Mouse (Mus musculus) cerebellum, adult 8-10 months (tissue): ENCODE measurements around the gene Ptrh2.
A peak's percentile ranks its signal among the peaks of the same experiment; 100 is the strongest.

ENCODE experiments used
- DNase-seq: peaks from one replicate; pipeline ENCODE4 v3.0.0; 2022

The Ptrh2 gene

GRCm38 (mm10) chr11:86683395-86684125, at the start of gene Ptrh2, which contains the start of gene Vmp1:
Gene Ptrh2, plus strand, starts transcription at chr11:86683985.
Gene Vmp1, minus strand, starts transcription at chr11:86683836.
- DNase-seq: peak; percentile 92

GRCm38 (mm10) chr11:86634396-86634795, 49.4 kb upstream of the Ptrh2 start:
- no peak for DNase-seq

- DNase-seq: no peak
Measured at GRCm38 (mm10) chr11:86637697-86638096, 46.1 kb upstream of the Ptrh2 start.

GRCm38 (mm10) chr11:86641714-86642113, 42.1 kb upstream of the Ptrh2 start:
- no peak for DNase-seq

GRCm38 (mm10) chr11:86644553-86644952, 39.2 kb upstream of the Ptrh2 start:
- DNase-seq: no peak

- no peak for DNase-seq
Measured at GRCm38 (mm10) chr11:86646136-86646834, 37.5 kb upstream of the Ptrh2 start.

GRCm38 (mm10) chr11:86646885-86647459, 36.8 kb upstream of the Ptrh2 start:
- no peak for DNase-seq

- no peak for DNase-seq
Measured at GRCm38 (mm10) chr11:86647706-86648447, 35.9 kb upstream of the Ptrh2 start.

- DNase-seq: no peak
Measured at GRCm38 (mm10) chr11:86649542-86649941, 34.2 kb upstream of the Ptrh2 start.

GRCm38 (mm10) chr11:86650676-86651075, 33.1 kb upstream of the Ptrh2 start:
- DNase-seq: no peak

- no peak for DNase-seq
Measured at GRCm38 (mm10) chr11:86652578-86652979, 31.2 kb upstream of the Ptrh2 start.

- peak; percentile 36 for DNase-seq
Measured at GRCm38 (mm10) chr11:86653446-86653845, 30.3 kb upstream of the Ptrh2 start.

GRCm38 (mm10) chr11:86654096-86654495, 29.7 kb upstream of the Ptrh2 start:
- DNase-seq: no peak

GRCm38 (mm10) chr11:86655671-86656070, 28.1 kb upstream of the Ptrh2 start:
- DNase-seq: no peak

GRCm38 (mm10) chr11:86656849-86657567, 26.8 kb upstream of the Ptrh2 start:
- DNase-seq: no peak

GRCm38 (mm10) chr11:86657863-86658262, 25.9 kb upstream of the Ptrh2 start:
- no peak for DNase-seq

GRCm38 (mm10) chr11:86662986-86663895, 20.5 kb upstream of the Ptrh2 start:
- no peak for DNase-seq

GRCm38 (mm10) chr11:86663977-86664376, 19.8 kb upstream of the Ptrh2 start:
- DNase-seq: no peak

- no peak for DNase-seq
Measured at GRCm38 (mm10) chr11:86664406-86664805, 19.4 kb upstream of the Ptrh2 start.

- no peak for DNase-seq
Measured at GRCm38 (mm10) chr11:86667553-86667952, 16.2 kb upstream of the Ptrh2 start.

- no peak for DNase-seq
Measured at GRCm38 (mm10) chr11:86668169-86668568, 15.6 kb upstream of the Ptrh2 start.
